Mouse (Mus musculus): Measurements from ENCODE around the gene Cox10.

The Cox10 gene

GRCm38 (mm10) chr11:63990759-63991158 lies 88.5 kb downstream of the Cox10 start:
- DNase-seq = no peak

GRCm38 (mm10) chr11:63990311-63990710 lies 89.0 kb downstream of the Cox10 start:
- DNase-seq = no peak

GRCm38 (mm10) chr11:63988991-63989860 lies 90.0 kb downstream of the Cox10 start:
- peak in 1 of 2 experiments; percentile 15 for DNase-seq

GRCm38 (mm10) chr11:63988031-63988665 lies 91.1 kb downstream of the Cox10 start:
- peak in 1 of 2 experiments; percentile 30 for DNase-seq

- DNase-seq = no peak
Measured at GRCm38 (mm10) chr11:63986710-63987109, 92.6 kb downstream of the Cox10 start.

GRCm38 (mm10) chr11:63985481-63985880 lies 93.8 kb downstream of the Cox10 start:
- DNase-seq = no peak

GRCm38 (mm10) chr11:63984622-63985168 lies 94.6 kb downstream of the Cox10 start:
- DNase-seq = no peak

- no peak for DNase-seq
Measured at GRCm38 (mm10) chr11:63977741-63978140, 101.5 kb downstream of the Cox10 start.

- DNase-seq = no peak
Measured at GRCm38 (mm10) chr11:63976775-63977174, 102.5 kb downstream of the Cox10 start.

GRCm38 (mm10) chr11:63975260-63975899 lies 103.9 kb downstream of the Cox10 start:
- no peak for DNase-seq

GRCm38 (mm10) chr11:63973973-63974372 lies 105.3 kb downstream of the Cox10 start:
- DNase-seq = no peak

- DNase-seq = peak; percentile 27 to 31
Measured at GRCm38 (mm10) chr11:63971462-63971861, 107.8 kb downstream of the Cox10 start.

GRCm38 (mm10) chr11:63970818-63971217 lies 108.5 kb downstream of the Cox10 start:
- peak in 1 of 2 experiments; percentile 23 for DNase-seq

- DNase-seq = peak; percentile 63 to 69
Measured at GRCm38 (mm10) chr11:63969205-63969910, 109.9 kb downstream of the Cox10 start.

- DNase-seq = no peak
Measured at GRCm38 (mm10) chr11:63968388-63969035, 110.8 kb downstream of the Cox10 start.

- peak; percentile 59 to 60 for DNase-seq
Measured at GRCm38 (mm10) chr11:63967641-63968387, 111.5 kb downstream of the Cox10 start.

GRCm38 (mm10) chr11:63965437-63965836 lies 113.8 kb downstream of the Cox10 start:
- no peak for DNase-seq

GRCm38 (mm10) chr11:63957207-63957606 lies 122.1 kb downstream of the Cox10 start:
- DNase-seq = peak; percentile 27 to 58

GRCm38 (mm10) chr11:63956748-63957147 lies 122.5 kb downstream of the Cox10 start:
- DNase-seq = no peak

GRCm38 (mm10) chr11:63953887-63954286 lies 125.4 kb downstream of the Cox10 start:
- DNase-seq = no peak

- no peak for DNase-seq
Measured at GRCm38 (mm10) chr11:63952743-63953191, 126.5 kb downstream of the Cox10 start.

All from kidney, postnatal 36 days (tissue).